Mouse (Mus musculus) brain, embryonic 18.5 days (tissue): ENCODE data around the gene Tagln3.

Source experiments
- DNase-seq: peaks from one replicate; pipeline ENCODE4 v3.0.0-alpha.2; 2012; ENCODE audit warnings: low read depth, low spot score

The Tagln3 gene

DNA sequence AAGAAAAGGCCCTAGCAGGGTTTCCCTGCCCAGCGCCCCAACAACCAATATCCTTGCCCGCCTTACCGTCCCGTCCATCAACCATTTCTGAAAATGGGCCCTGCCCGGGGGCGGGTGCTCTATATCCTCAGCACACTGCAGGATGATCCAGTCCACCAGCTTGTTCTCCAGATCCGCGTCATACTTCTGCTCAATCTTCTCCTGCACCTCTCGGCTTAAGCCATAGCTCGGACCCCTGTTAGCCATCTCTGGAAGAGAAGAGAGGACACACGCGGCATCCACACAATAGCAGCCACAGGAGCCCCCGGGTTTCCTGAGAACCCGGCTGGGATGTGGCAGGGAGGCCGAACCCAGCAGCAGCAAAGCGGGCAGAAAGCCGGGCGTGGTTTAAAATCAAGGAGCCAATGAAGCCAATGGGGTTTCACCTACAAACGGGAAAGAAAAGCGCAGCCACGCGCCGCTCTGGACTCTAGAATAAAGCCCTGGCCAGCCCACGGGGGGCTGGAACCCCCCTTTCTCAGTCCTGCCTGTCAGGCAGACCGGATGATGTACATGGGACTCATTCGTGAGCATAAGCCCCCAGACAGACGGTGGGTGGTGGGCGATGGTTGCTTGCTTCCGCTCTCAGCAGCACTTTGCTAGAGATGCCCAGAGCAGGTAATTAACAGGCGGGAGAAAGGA is at the start of gene Tagln3:
TSS of gene Tagln3 (minus strand) at position 548 of the 681 bp plus-strand sequence.
- peak; percentile 66 for DNase-seq

DNA sequence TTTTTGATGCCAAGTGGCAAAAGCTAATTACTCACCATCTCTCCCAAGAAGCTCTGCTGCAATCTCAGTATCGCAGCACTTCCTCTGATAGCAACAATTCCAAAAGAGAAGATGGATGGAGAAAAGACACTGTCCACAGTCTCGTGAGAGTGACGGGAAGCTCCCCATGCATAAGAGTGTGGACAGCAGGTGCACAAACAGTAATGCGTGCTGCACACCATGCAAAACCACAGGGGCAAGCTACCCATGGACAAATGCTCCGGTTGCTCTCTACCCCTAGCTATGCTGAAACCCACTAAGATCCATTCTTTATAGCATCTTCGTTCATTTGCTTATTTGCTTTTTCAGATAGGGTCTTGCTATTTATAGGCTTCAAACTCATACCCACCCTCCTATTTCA is 46.5 kb upstream of the Tagln3 start:
- DNase-seq = no peak

DNA sequence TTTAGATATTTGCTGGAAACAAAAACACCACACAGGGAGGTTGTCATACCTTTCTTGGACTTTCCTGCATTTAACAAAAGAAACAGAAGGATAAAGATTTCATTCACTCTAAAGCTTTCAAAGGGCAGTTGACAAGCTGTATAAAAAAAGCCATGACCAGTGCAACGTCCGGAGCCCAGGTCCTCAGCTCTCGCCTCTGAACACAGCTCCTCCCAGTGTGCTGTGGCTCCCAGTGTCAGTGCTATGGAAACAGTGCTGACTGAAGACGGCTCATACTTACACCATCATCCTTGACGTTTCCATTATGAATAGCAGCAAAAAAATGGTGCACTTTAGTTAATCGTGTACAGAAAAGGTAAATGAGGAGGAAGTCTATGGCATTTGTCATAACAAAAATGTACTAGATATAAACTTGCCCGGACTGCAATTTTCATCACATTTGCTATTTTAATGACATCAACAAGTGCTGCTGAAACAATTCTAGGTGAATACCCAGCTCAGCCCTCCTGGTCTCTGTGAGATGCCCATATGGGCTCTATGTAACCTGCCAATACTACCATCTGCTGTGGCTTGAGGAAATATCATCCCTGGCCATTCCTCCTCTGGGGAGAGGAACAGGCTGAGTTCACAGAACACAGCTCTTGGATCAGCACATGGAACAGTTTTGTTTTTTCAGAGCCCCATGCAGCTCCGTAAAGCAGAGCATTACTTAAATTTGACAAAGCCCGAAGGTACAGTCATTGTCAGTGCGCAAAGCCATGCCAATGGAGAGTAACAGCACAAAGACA is 43.6 kb upstream of the Tagln3 start:
- DNase-seq = no peak

DNA sequence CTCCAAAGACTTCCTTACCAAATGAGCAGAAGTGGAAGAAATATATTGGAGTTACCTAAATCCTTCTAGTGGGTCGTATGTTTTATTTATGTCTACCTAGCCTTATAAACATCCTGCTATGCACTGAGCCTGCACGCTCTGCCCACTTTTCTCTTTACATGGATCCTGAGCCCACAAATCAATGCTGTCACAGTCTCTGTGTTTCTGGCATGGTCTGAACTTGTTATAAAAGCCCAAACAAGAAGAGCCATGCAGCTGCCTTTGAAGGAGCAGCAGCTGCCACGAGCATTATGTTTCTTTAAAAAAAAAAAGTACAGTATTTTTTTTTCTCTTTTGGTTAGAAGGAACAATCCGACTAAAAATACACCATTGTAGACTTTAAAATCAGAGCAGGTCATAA is 43.0 kb upstream of the Tagln3 start:
- no peak for DNase-seq

DNA sequence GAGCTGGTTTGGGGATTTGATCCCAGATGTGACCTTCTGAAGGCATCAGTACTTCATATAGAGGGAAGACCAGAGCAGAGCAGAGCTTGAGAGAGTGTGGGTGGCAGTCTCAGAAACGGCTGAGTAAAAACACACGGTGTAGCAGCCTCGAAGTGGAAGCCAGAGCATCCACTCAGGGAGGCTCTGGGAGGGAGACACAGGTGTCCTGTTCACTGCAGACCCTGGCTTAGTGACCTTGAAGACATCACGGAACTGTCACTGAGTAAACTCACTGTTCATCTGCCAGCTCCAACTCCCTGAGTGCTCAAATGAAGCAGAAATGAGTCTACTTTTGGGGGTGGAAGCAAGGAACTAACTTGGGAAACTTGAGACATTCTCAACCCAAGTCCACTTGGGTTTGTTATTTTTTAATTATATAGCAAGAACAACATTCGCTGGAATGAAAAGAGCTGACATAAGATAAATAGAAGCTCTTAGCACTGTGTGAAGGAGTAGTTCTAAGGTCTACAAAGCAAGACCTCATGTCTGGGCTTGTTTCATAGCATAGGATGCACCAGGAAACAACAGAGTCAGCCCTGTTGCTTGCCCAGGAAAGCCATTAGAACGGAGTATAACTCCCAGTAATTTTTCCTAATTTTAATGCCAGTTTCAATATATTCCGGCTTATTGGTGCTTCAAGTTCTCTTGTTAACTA is 41.5 kb upstream of the Tagln3 start:
- DNase-seq = no peak

DNA sequence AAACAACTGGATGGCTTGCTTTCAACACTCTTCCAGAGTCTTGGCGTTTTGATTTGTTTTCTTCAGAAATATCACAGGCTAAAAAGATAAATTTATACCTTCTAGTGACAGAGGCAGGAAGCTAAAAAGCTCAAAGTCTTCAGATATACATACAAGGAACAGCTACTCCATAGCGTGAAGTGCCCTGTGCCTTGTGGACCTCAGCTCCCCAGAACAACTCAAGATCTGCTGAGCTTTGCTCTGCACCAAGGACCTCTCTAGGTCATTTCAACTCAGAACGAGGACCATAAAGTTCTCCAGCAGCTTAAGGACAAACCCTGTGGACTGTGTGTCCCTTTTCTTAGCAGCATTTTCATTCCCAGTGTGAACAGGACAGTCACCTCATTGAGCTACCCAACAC is 40.7 kb upstream of the Tagln3 start:
- DNase-seq = no peak

DNA sequence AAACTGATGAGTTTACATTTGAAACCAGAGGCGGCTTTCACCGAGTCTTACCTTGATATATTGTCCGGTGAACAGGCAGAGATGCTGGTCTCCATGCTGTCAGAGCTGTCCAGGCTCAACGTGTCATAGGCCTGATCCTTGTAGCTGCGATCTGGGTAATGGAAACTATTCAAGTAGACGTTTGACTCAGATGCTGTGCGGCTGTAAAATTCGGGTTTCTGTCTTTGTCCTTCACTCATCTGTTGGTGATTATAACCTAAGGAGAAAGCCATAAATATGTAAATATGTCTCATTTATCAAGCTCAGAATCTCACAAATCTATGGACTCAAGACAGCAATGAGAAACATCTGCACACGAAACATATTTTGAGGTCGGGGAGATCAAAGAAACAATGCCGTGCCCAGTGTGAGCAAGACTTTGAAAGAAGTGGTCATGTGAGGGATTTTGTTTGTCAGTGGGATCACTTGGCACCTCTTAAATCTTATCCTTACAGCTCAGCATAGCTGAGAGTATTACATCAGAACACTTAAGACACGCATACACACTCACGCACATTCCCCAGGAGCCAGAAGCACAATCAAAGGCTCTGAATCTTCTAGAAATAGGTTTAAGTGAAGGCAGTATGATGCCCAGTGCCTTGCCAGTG is 38.6 kb upstream of the Tagln3 start:
- DNase-seq = no peak

DNA sequence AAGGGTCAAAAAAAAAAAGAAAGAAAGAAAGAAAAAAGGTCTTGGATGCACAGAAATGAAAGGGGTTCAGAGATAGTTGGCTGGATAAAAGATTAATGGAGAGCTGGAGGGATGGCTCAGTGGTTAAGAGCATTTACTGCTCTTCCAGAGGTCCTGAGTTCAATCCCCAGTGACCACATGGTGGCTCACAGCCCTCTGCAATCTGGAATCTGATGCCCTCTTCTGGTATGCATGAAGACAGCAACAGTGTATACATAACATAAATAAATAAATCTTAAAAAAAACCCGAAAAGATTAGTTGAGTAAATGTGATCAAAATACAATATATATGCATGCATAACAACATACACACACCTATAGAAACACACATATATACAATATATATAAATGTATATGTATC is 37.0 kb upstream of the Tagln3 start:
- DNase-seq = no peak

DNA sequence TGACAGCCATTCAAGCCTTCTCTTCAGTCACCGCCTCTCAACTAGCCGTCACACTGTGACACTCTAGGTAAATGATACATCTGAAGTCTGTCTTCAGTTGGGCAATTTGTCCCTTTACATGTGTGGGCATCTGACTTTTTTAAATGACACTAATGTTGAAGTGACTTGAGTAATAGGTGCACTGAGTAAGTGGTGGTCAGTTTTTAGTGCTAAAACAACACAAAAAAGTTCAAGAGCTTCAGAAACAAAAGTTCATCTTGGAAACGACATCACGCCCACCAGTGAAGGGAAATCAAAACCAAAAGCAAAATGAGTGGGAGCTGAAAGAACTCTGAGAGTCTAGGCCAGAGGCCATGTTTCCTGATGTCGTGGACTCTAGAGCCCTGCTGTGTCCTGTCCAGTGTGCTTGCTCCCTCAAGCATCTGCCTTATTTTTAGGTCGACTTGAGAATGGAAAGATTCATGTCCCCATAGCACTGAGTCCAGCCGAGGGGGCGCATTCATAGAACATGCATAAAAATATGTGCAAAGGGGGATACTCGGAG is 34.4 kb upstream of the Tagln3 start:
- DNase-seq = no peak

DNA sequence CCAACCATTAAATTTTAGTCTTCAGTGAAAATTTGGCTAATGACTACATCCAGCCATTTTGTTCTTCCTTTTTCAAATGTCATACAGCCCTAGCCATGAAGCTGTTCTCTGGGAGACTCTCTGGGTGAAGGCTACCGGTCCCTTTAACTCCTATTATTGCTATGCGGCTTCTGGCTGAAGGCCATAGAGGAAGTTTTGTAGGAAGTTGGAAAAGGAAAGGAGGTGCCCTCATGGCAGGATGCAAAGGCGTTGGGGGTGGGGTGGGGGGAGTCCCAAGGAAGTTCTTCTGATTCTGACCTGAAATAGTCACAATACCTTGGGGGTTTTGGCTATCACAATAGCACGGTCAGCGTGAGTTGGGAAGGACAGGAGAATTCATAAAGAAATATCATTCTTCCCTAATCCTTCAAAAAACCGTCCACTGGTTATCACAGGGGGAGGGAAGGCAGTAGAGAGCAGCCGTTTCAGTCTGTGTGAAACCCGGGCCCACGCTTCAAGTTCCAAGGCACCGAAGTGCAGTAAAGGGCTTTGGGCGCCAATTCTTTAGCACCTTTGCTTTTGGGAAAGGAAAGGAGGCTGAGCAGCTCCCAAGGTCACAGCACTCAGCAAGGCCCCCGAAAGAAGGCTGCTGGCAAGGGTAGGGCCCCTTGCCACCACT is 33.1 kb upstream of the Tagln3 start:
- DNase-seq = no peak

DNA sequence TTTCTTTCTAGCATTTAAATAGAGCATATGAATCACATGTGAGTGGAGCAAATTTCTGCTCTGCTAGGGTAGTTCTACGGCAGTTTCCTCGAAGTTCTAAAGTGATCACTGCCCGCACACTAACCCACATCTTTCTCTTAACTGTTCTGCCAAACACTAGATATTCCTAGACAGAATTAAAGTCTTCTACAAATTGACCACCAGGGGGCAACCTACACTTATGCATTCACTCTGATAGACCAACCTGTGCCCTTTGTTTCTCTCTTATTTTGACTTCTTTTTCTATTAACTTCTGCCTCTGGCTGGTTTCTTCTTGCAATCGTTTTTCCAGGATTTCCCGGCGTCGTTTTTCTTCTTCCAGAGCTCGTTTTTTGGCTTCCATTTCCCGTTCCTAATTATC is 32.4 kb upstream of the Tagln3 start:
- DNase-seq = peak; percentile 57

DNA sequence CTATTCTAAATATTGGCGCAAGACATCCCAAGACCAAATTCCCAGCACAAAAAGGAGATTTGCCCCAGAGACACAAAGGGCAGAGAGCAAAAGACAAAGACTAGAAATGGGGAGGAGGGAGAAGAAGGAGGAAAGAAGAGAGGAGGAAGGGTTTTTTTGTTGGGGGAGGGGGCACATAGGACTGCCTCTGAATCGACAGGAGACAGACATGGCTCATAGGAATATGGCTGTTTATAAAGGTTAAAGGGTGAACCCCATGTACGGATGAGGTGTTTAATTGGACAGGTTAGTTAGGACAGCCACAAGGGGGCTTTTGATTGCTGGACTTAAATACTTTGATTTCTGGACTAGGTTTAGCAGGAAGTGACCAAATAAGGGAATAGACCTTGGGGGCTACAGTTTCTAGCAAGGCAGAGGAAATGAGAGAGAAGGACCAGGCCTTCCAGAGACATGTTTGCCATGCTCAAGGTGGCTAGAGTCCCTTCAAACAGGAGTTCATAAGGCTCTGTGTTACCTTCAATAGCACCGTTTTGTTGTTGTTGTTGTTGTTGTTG is 19.3 kb upstream of the Tagln3 start:
- no peak for DNase-seq

DNA sequence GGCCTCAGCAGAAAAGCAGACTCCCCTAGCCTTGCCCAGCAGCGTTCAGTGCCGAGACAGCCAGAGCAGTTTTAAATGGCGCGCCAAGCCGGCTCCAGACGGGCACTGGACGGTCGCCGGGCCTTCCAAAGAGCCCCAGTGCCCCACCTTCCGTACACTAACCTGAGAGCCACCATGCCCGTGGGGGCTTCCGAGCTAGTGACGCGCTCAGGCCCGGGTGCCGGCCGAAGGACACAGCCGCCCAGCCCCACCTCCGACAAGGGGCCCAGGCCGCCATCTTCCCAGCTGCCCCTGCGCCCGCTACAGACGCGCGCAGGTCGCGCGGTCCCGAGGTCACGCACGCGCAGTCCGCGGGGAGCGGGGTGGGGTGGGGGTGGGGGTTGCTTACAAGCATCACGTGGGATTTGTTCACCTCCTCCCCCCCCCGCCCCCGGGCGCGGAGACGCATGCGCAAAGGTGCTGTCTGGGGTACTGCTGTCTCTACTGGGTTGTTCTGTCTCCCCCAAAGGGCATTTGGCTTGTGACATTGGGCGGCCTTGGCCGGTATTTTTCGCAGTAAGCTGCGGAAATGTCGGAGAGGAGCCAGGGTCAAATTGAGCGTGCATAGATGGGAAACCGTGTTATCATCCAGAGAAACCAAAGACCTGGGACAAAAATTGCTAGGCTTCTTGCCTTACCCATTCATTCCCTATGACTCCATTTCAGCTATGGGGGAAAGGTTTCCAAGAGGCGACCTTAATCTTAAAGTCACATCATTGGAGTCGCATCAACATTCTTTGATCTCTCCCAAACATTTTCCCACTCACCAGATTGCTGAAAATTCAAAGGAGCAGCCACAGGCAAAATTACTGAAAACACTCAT is 18.4 kb upstream of the Tagln3 start, which contains the start of gene Abhd10:
TSS of gene Abhd10 (minus strand) at position 341 of the 862 bp plus-strand sequence.
- DNase-seq = peak; percentile 91

DNA sequence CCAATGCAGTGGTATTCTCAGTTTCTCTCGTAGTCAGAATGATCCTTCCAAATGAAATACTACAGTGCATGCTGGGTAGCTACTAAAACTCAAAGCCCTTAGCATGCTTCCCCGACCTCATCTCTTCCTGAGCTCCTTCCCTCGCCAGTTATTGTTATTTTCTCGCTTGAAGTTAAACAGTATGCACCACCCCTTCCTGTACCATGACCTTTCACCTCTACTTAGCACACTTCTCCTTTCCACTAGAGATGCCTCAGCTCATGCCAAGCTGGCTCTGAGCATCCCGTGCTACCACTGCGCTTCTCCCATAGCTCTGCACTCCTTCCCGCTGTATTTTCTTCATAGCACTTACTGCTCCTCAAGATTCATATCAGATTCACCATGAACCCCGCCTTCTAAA is 13.5 kb upstream of the Tagln3 start:
- DNase-seq = no peak

DNA sequence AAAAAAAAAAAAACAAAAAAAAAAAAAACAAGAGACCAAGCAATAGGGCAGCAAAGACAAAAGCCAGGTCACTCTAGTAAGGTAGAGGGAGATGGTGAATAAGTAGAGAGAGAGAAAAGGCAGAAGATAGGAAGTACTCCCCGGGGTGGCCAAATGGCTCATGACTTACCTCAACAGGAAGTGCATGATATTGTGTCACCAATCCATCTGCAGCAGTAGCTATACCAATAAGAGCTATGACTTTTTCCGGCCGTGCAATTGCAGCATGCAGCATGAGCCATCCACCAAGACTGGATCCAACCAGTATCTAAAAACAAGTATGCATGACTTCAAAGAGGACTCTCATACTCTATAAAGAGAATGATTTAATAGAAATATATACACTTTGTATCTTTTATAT is 12.3 kb upstream of the Tagln3 start:
- no peak for DNase-seq

DNA sequence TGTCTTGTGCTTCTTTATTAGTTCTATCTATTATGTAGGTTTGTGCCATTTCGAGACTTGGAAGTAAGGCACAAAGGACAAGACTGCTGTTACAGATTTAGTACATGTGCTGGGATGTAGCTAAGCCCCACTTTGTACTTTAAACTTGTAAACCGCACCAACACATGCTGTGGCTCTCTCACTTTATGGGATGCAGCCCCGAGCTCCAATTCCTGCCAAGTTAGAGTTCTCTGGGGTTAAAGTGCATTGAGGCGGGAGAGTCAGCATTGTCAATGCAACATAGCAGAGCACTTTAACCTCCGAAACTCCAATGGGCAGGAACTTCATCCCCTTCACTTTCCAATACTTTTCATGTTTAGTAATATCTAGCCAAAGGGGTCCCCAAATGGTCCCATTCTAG is 4.8 kb upstream of the Tagln3 start:
- DNase-seq = no peak

DNA sequence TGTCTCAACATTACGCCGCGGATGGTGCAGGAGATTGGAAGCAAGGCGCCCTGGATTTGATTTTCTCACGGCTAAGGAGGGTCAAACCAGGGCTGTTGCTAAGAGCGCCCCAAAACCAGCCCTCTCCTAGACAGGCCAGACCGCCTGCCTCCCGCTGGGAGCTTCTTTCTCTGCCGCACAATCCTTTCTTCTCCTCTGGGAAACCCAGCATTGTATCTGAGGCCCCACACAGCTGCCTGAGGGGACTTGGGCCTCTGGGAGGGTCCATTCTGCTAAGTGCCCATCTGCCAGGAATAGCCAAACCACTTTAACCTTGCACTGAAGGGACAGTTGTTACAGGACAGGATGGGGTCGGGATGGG is 314 bp upstream of the Tagln3 start:
- DNase-seq = peak; percentile 24

DNA sequence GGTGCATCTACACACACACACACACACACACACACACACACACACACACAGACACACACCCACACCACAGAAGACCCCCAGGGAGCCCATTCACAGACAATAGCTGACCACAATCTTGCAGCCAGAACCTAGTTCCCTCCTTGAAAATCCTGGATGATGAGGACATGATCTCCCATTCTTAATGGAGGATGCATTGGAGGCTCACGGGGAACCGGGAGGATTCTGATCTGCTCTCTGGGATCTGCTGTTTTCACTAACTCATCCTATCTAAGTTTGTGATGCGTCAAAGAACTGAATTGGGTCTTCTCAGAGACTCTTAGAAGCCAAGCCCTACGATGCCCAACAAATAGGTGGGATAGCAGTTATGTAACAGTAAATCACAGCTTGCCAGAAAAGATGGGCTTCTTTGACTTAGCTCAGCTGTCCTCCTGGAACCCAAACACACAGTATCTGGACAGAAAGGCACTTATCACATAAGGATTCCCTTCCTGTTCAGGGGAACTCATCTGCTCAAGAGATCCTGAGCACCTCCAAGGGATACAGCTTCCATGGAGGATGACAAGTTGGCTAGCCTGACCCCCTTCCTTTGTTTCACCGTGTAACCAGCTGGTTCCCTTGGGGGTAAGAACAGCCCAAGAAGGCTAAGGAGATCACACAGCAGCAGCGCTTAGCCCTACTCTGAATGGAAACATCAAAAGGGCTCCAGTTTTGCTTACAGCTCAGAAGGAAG is 1.1 kb downstream of the Tagln3 start:
- DNase-seq = peak; percentile 30

DNA sequence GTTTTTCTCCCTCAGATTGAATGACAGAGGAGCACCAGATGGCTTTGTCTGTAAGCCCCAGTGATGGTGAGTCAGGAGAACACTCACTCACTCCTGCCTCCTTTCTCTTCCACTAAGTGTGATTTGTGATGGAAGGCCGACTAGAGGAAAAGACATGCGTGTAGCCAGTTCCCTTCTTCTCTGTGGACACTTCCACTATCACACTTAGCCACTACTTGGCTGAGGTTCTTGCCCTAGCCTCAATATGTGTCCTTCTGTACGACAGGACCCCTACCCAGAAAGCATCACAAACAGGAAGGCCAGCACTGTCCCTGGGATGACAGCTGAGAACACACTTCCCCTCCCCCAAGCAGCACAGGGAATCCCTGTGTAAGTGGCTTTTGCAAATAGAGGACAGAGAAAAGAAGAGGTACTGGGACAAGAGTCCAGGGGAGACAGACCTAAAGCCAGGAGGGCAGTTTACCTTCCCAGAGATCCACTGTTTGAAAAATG is 1.9 kb downstream of the Tagln3 start:
- no peak for DNase-seq
